Mouse (Mus musculus) ES-Bruce4 (cell line): ENCODE results near the gene Pdia2. TPM values are rescaled to one million over a fixed set of nuclear protein-coding genes. Genes with fewer than 3 reads are reported as not detected.

ENCODE experiments used
- H3K27ac ChIP-seq: 2 replicates; pipeline ENCODE4 v1.5.1; 2012; ENCODE audit warnings: low read length, inconsistent platforms; ENCODE audit not compliant: insufficient read depth
- H3K27me3 ChIP-seq: 2 replicates; pipeline ENCODE4 v1.6.1; 2012; ENCODE audit warnings: mild to moderate bottlenecking, low read length, inconsistent platforms; ENCODE audit not compliant: control insufficient read depth, poor library complexity, insufficient read depth, severe bottlenecking
- H3K36me3 ChIP-seq: 2 replicates; pipeline ENCODE4 v1.6.1; 2012; ENCODE audit warnings: inconsistent platforms, mild to moderate bottlenecking, low read length, moderate library complexity; ENCODE audit not compliant: control insufficient read depth, poor library complexity, insufficient read depth, severe bottlenecking
- H3K4me1 ChIP-seq: one replicate; pipeline ENCODE4 v1.8.1; 2011; ENCODE audit warnings: low read length; ENCODE audit not compliant: control insufficient read depth, insufficient read depth
- H3K4me3 ChIP-seq: 2 replicates; pipeline ENCODE4 v1.5.1; 2011; ENCODE audit warnings: low read depth, mild to moderate bottlenecking, low read length
- H3K9ac ChIP-seq: 2 replicates; pipeline ENCODE4 v1.6.1; 2012; ENCODE audit warnings: low read depth, mild to moderate bottlenecking, inconsistent platforms; ENCODE audit not compliant: poor library complexity, severe bottlenecking
- H3K9me3 ChIP-seq: replicated peaks from 2 replicates; pipeline ENCODE4 v1.6.1; 2012; ENCODE audit warnings: mild to moderate bottlenecking, low read length, inconsistent platforms; ENCODE audit not compliant: control insufficient read depth, poor library complexity, insufficient read depth, severe bottlenecking
- CTCF ChIP-seq: IDR thresholded peaks from one replicate; pipeline ENCODE4 v1.8.1; 2011; ENCODE audit warnings: low read depth, low read length
- EP300 ChIP-seq: IDR thresholded peaks from 2 replicates; pipeline ENCODE4 v1.6.1; 2011; ENCODE audit warnings: low read depth, low read length; ENCODE audit not compliant: insufficient read depth
- POLR2A ChIP-seq: IDR thresholded peaks from one replicate; pipeline ENCODE4 v1.8.1; 2011; ENCODE audit warnings: low read length; ENCODE audit not compliant: insufficient read depth
- polyA plus RNA-seq: library from polyadenylated mRNA; stranded (reverse); fragments of >200 nt; gene quantifications from 2 replicates; pipeline ENCODE4 v1.2.4, GENCODE M21; 2011; ENCODE audit warnings: low read depth; ENCODE audit not compliant: missing spikeins, insufficient read depth, insufficient read length

Pdia2 gene
- polyA plus RNA-seq, 1 experiment, result 0.43 TPM

GRCm38 (mm10) chr17:26237667-26238066 lies 38.8 kb upstream of the Pdia2 start:
- Histone ChIP-seq H3K36me3 (no peaks in the 10 kb centered on the region), H3K4me1 (no peaks in the 10 kb centered on the region), H3K27ac (no peak overlapping the region), H3K27me3 (no peaks in the 10 kb centered on the region), H3K9ac (no peak overlapping the region), H3K9me3 (no peaks in the 10 kb centered on the region), H3K4me3 (no peak overlapping the region)
- TF ChIP-seq EP300, result no peak
- TF ChIP-seq POLR2A, result no peak
- no peak for TF ChIP-seq CTCF

DNA sequence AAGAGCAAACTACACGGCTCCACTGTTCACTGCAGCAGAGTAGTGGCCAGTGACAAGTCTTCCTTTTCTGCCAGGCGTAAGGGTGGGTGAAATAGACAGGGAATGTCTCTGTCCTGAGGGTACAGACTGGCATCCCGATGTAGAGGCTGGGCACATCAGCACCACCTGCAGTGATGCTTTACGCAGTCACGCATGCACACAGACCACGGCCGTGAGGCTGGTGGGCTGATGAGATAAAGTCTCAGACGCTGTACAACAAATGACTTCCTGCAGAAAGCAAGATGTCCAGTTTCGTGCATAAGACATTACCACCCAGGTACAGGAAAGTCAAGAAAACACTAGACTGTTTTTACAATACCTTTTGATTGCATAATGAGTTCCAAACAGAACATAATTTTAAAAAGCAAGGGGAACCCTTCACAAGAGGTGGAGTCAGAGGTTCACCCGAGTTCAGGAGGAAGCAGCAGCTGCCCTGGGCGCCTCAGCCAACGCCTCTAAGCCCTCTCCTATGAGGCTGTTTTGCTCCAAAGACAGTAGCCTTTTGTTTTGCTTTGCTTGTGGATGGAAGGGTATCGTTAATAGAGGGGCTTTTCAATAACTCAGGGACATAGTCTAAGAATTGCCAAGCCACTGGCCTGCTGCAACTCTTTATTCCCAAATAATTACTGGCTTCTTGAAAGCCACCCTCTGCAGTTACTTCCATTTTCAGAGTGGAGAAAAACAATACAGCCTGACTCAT lies 36.4 kb upstream of the Pdia2 start:
- H3K27ac ChIP-seq, result no peak overlapping the region
- no peak overlapping the region for H3K9ac ChIP-seq
- H3K9me3 ChIP-seq, result no peaks in the 10 kb centered on the region
- no peaks in the 10 kb centered on the region for H3K36me3 ChIP-seq
- TF ChIP-seq CTCF (no peak), EP300 (no peak), POLR2A (no peak)
- H3K27me3 ChIP-seq, result no peaks in the 10 kb centered on the region
- no peak overlapping the region for H3K4me3 ChIP-seq
- H3K4me1 ChIP-seq, result no peaks in the 10 kb centered on the region

- H3K4me3 ChIP-seq, result no peak overlapping the region
- H3K9me3 ChIP-seq, result no peaks in the 10 kb centered on the region
- H3K27me3 ChIP-seq, result no peaks in the 10 kb centered on the region
- H3K9ac ChIP-seq, result no peak overlapping the region
- TF ChIP-seq CTCF (no peak), EP300 (no peak), POLR2A (no peak)
- no peaks in the 10 kb centered on the region for H3K36me3 ChIP-seq
- no peak overlapping the region for H3K27ac ChIP-seq
- no peaks in the 10 kb centered on the region for H3K4me1 ChIP-seq
Observed at GRCm38 (mm10) chr17:26234386-26234785, 35.5 kb upstream of the Pdia2 start.

DNA sequence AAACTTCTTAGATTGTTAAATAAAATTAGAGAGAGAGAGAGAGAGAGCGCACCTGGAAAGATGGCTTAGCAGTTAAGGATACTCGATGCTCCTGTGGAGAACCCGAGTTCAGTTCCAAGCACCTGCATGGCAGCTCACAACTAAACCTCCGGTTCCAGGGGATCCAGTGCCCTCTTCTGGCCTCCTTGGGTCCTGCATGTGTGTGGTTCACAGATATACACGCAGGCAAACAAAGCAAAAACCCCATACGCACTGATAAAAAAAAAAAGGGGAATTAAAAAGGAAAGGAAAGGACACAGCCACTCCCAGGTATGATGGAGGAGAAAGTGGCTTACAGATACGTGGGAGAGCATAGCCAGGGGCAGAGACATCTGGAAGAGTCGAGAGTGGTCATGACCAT lies 34.0 kb upstream of the Pdia2 start:
- Histone ChIP-seq H3K27me3 (no peaks in the 10 kb centered on the region), H3K36me3 (no peaks in the 10 kb centered on the region), H3K27ac (no peak overlapping the region), H3K9me3 (no peaks in the 10 kb centered on the region), H3K9ac (no peak overlapping the region), H3K4me3 (no peak overlapping the region), H3K4me1 (no peaks in the 10 kb centered on the region)
- TF ChIP-seq CTCF, result peak; percentile 83
- TF ChIP-seq EP300, result no peak
- no peak for TF ChIP-seq POLR2A

DNA sequence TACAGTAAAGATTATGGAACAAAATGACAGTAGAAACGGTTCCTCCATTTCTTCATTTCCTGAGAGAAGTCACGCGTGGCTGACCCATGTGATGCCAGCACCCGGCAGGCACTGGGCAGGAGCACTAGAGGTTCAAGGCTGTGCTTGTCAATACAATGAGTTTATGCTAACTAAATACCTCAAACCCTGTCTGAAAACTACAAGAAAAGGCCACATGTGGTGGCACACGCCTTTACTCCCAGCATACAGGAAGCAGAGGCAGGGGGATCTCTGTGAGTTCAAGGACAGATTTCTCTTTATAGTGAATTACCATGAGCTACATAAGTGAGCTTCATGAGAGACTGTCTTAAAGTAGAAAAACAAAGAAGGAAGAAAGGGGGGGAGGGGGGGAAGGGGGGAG lies 32.3 kb upstream of the Pdia2 start:
- no peaks in the 10 kb centered on the region for H3K4me1 ChIP-seq
- no peaks in the 10 kb centered on the region for H3K27me3 ChIP-seq
- H3K36me3 ChIP-seq, result no peaks in the 10 kb centered on the region
- no peak overlapping the region for H3K9ac ChIP-seq
- H3K27ac ChIP-seq, result no peak overlapping the region
- H3K4me3 ChIP-seq, result no peak overlapping the region
- TF ChIP-seq CTCF, result no peak
- TF ChIP-seq EP300, result no peak
- TF ChIP-seq POLR2A, result no peak
- H3K9me3 ChIP-seq, result no peaks in the 10 kb centered on the region

DNA sequence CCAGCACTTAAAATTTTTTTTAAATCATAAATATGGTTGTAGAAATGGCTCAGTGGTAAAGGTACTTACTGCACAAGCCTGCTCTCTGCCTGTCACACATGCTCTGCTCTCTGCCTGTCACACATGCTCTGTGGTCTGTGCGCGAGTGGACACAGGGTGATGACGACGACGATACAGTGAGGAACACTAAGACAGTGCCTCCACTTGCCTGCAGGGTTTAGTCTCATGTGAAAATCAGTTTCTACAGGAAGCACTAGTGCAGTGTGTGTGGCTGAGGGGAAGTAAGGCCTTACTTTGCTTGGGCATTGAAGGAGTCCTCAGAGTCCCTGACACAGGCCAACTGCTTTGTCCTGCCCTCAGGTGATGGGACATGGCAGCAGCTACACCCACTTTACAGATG lies 30.9 kb upstream of the Pdia2 start:
- no peak overlapping the region for H3K27ac ChIP-seq
- H3K9me3 ChIP-seq, result no peaks in the 10 kb centered on the region
- H3K36me3 ChIP-seq, result no peaks in the 10 kb centered on the region
- H3K4me3 ChIP-seq, result no peak overlapping the region
- H3K27me3 ChIP-seq, result no peaks in the 10 kb centered on the region
- no peak overlapping the region for H3K9ac ChIP-seq
- H3K4me1 ChIP-seq, result no peaks in the 10 kb centered on the region
- TF ChIP-seq EP300, result no peak
- TF ChIP-seq CTCF, result no peak
- no peak for TF ChIP-seq POLR2A
